Mouse (Mus musculus) intestine, postnatal 0 days (tissue): ENCODE data around the gene Gm10197. TPM values are rescaled to one million over a fixed set of nuclear protein-coding genes. Genes with fewer than 3 reads are reported as not detected.

Source experiments
- ATAC-seq: fragments of 200-750 bp; cut with Nextera tagmentation; 2 replicates; pipeline ENCODE4 v1.8.0; 2017; ENCODE audit warnings: mild to moderate bottlenecking, moderate TSS enrichment, moderate library complexity
- H3K27ac ChIP-seq: fragments of 300-500 bp; sonication (generic); 2 replicates; pipeline ENCODE4 v1.5.1; 2014; ENCODE audit warnings: mild to moderate bottlenecking, low read depth, low read length, moderate library complexity
- H3K27me3 ChIP-seq: fragments of 300-500 bp; sonication (generic); replicated peaks from 2 replicates; pipeline ENCODE4 v1.6.1; 2014; ENCODE audit warnings: low read length, mixed read lengths; ENCODE audit not compliant: control insufficient read depth, insufficient read depth
- H3K36me3 ChIP-seq: fragments of 300-500 bp; sonication (generic); 2 replicates; pipeline ENCODE4 v1.6.1; 2014; ENCODE audit warnings: mild to moderate bottlenecking, moderate library complexity; ENCODE audit not compliant: control insufficient read depth, insufficient read depth
- H3K4me1 ChIP-seq: fragments of 300-500 bp; sonication (generic); replicated peaks from 2 replicates; pipeline ENCODE4 v1.6.1; 2014; ENCODE audit warnings: antibody characterized with exemption, low read length, mixed read lengths; ENCODE audit not compliant: control insufficient read depth, insufficient read depth
- H3K4me2 ChIP-seq: fragments of 300-500 bp; sonication (generic); replicated peaks from 2 replicates; pipeline ENCODE4 v1.6.1; 2014; ENCODE audit warnings: low read depth, mild to moderate bottlenecking, moderate library complexity
- H3K4me3 ChIP-seq: fragments of 300-500 bp; sonication (generic); 2 replicates; pipeline ENCODE4 v1.5.1; 2014; ENCODE audit warnings: low read depth, low read length
- H3K9ac ChIP-seq: fragments of 300-500 bp; sonication (generic); 2 replicates; pipeline ENCODE4 v1.6.1; 2014; ENCODE audit warnings: mild to moderate bottlenecking, low read depth, low read length
- H3K9me3 ChIP-seq: fragments of 300-500 bp; sonication (generic); 2 replicates; pipeline ENCODE4 v1.6.1; 2016; ENCODE audit warnings: mixed run types; ENCODE audit not compliant: control insufficient read depth
- CTCF ChIP-seq: sonication (generic); IDR thresholded peaks from 2 replicates; pipeline ENCODE4 v1.5.1; 2016; ENCODE audit warnings: low read depth, mild to moderate bottlenecking, control low read depth, antibody characterized with exemption, moderate library complexity
- WGBS: fragments of 180-500 bp; shearing (Covaris S2); extraction: QIAGEN DNeasy Blood & Tissue Kit; methylation state at CpG from one replicate; pipeline ENCODE4 v1.1.7; 2014; 5-methylcytosine and 5-hydroxymethylcytosine counted together
- polyA plus RNA-seq: library from polyadenylated mRNA; unstranded; fragments of >200 nt; fragmentation: Nextera tagmentation; extraction: Ambion mirVana; gene quantifications from 2 replicates; pipeline ENCODE4 v1.2.1, GENCODE M21; 2015

The Gm10197 gene
- polyA plus RNA-seq, 1 experiment from 2014 or later = not detected

DNA sequence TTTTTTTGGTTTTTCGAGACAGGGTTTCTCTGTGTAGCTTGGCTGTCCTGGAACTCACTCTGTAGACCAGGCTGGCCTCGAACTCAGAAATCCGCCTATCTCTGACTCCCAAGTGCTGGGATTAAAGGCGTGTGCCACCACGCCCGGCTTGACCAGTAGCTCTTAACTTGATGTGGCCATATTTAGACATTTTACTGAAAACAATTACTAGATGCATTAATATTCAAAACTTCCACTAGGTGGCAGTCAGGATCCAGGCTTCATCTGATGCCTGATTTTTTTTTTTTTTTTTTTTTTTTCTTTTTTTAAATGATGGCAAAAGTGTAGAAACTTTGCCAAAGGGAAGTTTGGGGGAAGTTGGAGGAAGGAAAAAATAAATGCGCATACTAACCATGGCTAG, 23.0 kb upstream of the Gm10197 start:
- WGBS = 10% methylated on average over 7 of the region's 7 CpGs
- H3K9ac ChIP-seq = no peak overlapping the region
- no peak overlapping the region for H3K4me2 ChIP-seq
- H3K9me3 ChIP-seq = no peaks in the 10 kb centered on the region
- no peak overlapping the region for H3K27ac ChIP-seq
- H3K36me3 ChIP-seq = no peaks in the 10 kb centered on the region
- no peaks in the 10 kb centered on the region for H3K4me1 ChIP-seq
- H3K4me3 ChIP-seq = no peak overlapping the region
- peak; percentile 82 for TF ChIP-seq CTCF
- no peak for ATAC-seq
- no peaks in the 10 kb centered on the region for H3K27me3 ChIP-seq

DNA sequence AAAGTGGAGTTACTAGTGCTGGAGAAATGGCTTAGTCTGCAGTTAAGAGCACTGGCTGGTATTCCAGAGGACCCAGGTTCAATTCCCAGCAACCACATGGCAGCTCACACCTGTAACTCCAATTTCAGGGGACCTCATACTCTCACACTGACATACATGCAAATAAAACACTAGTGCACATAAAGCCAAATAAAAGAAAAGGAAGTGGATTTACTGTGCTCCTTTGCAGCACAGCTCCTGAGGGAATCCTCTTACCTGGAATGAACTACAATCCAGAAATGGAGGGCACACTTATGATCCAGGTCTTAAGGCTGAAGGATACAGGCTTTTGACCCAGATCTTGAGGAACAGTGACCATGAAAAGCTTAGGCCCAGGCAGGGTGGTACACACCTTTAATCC, 22.1 kb upstream of the Gm10197 start:
- H3K36me3 ChIP-seq = no peaks in the 10 kb centered on the region; the same call in 1 of the 2 replicates
- no peaks in the 10 kb centered on the region for H3K4me1 ChIP-seq
- H3K4me2 ChIP-seq = no peak overlapping the region
- H3K9ac ChIP-seq = no peak overlapping the region
- ATAC-seq = no peak
- no peak overlapping the region for H3K27ac ChIP-seq
- H3K9me3 ChIP-seq = no peaks in the 10 kb centered on the region
- no peak for TF ChIP-seq CTCF
- H3K27me3 ChIP-seq = no peaks in the 10 kb centered on the region
- no peak overlapping the region for H3K4me3 ChIP-seq

DNA sequence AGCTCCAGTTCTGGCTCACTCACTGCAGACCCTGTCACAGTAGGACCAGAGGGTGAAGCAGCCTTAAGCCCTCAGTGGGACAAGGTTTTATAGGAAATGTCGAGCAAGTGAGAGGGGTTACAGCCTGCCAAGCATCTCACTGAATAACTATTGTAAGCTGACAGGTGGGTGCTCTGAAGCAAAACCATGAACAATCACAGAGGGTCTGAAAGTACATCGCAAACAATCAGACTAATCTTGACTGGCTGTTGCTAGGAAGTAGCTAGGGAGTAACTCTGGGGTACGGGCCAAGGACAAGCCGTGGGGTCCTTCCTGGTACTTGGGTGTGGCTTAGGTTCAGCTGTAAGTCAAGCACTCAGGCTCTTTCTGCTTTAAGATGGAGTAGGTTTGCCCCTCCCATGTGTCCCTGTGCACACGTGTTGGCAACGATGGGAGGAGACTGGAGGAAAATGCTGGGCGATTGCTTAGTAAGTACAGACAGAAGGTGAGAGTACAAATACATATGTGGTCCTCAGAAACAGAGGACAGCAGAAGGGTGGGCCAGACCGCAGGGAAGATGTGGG, 21.3 kb upstream of the Gm10197 start:
- WGBS = 47% methylated on average over 8 of the region's 8 CpGs
- no peak for ATAC-seq
- no peaks in the 10 kb centered on the region for H3K9me3 ChIP-seq
- no peak overlapping the region for H3K4me2 ChIP-seq
- H3K27ac ChIP-seq = no peak overlapping the region
- H3K4me1 ChIP-seq = no peaks in the 10 kb centered on the region
- no peak for TF ChIP-seq CTCF
- H3K4me3 ChIP-seq = no peak overlapping the region
- no peak overlapping the region for H3K9ac ChIP-seq
- no peaks in the 10 kb centered on the region for H3K27me3 ChIP-seq
- peaks cover 8% of the 10 kb centered on the region for H3K36me3 ChIP-seq

DNA sequence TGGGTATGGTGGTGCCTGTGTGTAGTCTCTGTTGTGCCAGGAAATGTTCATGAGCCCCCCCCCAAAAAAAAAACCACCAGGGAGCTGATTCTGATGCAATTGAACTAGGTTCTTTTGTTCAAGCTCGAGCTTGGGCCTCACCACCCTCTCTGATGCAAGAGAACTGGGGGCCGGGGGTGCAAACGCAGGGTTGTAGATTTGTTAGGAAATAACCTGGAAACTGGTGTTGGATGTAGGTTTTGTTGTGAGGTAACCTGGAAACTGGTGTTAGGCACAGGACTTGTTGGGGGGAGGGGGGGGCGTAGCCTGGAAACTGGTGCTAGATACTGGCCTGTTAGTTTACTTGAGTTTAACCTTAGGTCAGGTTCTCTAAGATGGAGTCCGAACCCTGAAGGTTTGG, 20.2 kb upstream of the Gm10197 start:
- ATAC-seq = no peak
- Histone ChIP-seq H3K27ac (no peak overlapping the region), H3K36me3 (peaks cover 10% of the 10 kb centered on the region), H3K9me3 (no peaks in the 10 kb centered on the region), H3K4me3 (no peak overlapping the region), H3K9ac (no peak overlapping the region), H3K4me2 (peak overlapping the region; percentile 64), H3K27me3 (no peaks in the 10 kb centered on the region), H3K4me1 (no peaks in the 10 kb centered on the region)
- whole genome bisulfite sequencing = 75% methylated on average over 5 of the region's 5 CpGs
- no peak for TF ChIP-seq CTCF

DNA sequence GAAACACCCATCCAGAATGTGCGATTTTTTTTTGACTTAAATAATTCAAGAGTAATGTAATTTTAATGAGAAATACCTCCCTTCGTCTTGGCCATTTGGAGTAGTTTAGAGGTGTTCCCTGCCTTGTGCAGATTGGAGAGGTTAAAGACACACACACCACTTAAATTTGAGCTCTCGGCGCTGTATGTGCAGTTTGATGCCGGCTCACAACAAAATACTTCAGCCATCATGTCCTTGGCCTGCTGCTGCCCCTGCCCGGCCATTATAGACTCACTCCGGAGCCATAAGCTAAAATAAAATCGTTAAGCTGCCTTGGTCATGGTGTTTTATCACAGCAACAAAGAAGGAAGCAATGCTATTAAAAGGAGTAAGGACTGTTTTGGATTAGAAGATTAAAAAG, 19.8 kb upstream of the Gm10197 start:
- ATAC-seq = no peak
- WGBS = 35% methylated on average over 8 of the region's 8 CpGs

DNA sequence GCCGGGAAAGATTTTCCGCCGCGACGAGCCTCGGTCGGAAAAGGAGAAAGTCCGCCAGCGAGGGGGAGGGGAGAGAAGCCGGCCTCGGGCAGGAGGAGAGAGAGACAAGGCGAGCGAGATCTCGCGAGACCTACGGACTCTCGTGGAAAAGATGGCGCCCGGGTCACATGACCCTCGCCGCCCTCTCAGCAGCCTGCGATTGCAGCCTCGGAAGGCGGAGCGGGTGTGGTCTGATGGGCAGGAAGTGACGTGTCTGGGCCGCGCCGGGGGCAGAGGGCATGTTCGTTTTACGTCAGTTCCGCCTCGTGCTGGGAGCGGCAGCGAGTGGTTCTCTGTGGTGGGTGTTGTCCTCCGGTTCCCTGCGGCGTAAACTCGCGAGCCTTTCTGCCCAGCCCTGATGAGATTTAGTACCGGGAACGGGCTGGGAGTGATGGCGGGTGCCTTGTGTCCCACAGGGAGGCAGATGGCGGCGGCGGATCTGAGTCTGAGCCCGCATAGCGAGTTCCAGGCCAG, 19.0 kb upstream of the Gm10197 start, which contains the start of gene Smndc1:
TSS of gene Smndc1 (minus strand) at position 84 of the 513 bp plus-strand sequence.
- Histone ChIP-seq H3K9me3 (no peaks in the 10 kb centered on the region), H3K27ac (peak within 1 kb of the TSS; percentile 98), H3K9ac (peak within 1 kb of the TSS; percentile 95), H3K4me2 (peak within 1 kb of the TSS; percentile 67), H3K4me1 (no peaks in the 10 kb centered on the region), H3K4me3 (peak within 1 kb of the TSS; percentile 81), H3K27me3 (no peaks in the 10 kb centered on the region), H3K36me3 (peaks cover 10% of the 10 kb centered on the region)
- WGBS = under 1% methylated on average over 48 of the region's 48 CpGs
- no peak for TF ChIP-seq CTCF
- peak; percentile 96 for ATAC-seq

More for the DNA sequence above, 19.8 kb upstream of the Gm10197 start:
- peak overlapping the region; percentile 81 for H3K4me3 ChIP-seq
- H3K4me1 ChIP-seq = no peaks in the 10 kb centered on the region
- no peaks in the 10 kb centered on the region for H3K9me3 ChIP-seq
- H3K4me2 ChIP-seq = peak overlapping the region; percentile 64
- H3K36me3 ChIP-seq = peaks cover 10% of the 10 kb centered on the region
- peak overlapping the region; percentile 54; the same call in 1 of the 2 replicates for H3K9ac ChIP-seq
- no peak for TF ChIP-seq CTCF
- H3K27ac ChIP-seq = peak overlapping the region; percentile 98; the same call in 1 of the 2 replicates
- no peaks in the 10 kb centered on the region for H3K27me3 ChIP-seq
